Comparison of ENCODE assay signal across 20 mouse cellular contexts in genomic region chr5:110137816-110138215, GRCm38 (mm10).
"Had no signal": no experiment of that assay in that cellular context is flagged by ENCODE, and none has a peak within 500 bp of the region (broad histone marks: within the 10 kb centered on the region; RNA-seq: fewer than 3 reads in every experiment).

No protein-coding gene starts in this region.

- H3K4me3 ChIP-seq: lung, embryonic 15.5 days; megakaryocyte, embryonic 14.5 days; midbrain, embryonic 13.5 days; midbrain, embryonic 15.5 days; neural tube, embryonic 12.5 days; stomach, embryonic 15.5 days had no signal

- H3K9ac ChIP-seq: liver, postnatal 0 days; lung, embryonic 15.5 days; midbrain, embryonic 13.5 days; midbrain, embryonic 15.5 days; neural tube, embryonic 12.5 days; stomach, embryonic 15.5 days had no signal

- H3K4me1 ChIP-seq: neural tube, embryonic 12.5 days; stomach, embryonic 15.5 days had no signal

- H3K27ac ChIP-seq: lung, embryonic 15.5 days; macrophage; midbrain, embryonic 13.5 days; midbrain, embryonic 15.5 days; neural tube, embryonic 12.5 days; stomach, embryonic 15.5 days; stomach, postnatal 0 days had no signal

- H3K27me3 ChIP-seq: lung, embryonic 15.5 days; megakaryocyte, embryonic 14.5 days; midbrain, embryonic 13.5 days; midbrain, embryonic 15.5 days; neural tube, embryonic 12.5 days; stomach, embryonic 15.5 days had no signal

- H3K9me3 ChIP-seq: lung, embryonic 15.5 days; midbrain, embryonic 13.5 days; midbrain, embryonic 15.5 days; neural tube, embryonic 12.5 days; stomach, embryonic 15.5 days had no signal

- DNase-seq: liver, postnatal 0 days; lung, adult 2 months; lung, postnatal 14 days; lung, postnatal 36 days; retina, postnatal 1 day; right cerebral cortex, adult 18-20 months; right cerebral cortex, postnatal 25 days; right cerebral cortex, postnatal 4 days; spleen, adult 18-20 months; thymus, adult 2 months; thymus, postnatal 25 days; thymus, postnatal 4 days had no signal
